Mouse (Mus musculus): Measurements from ENCODE around the gene Col28a1.

DNA sequence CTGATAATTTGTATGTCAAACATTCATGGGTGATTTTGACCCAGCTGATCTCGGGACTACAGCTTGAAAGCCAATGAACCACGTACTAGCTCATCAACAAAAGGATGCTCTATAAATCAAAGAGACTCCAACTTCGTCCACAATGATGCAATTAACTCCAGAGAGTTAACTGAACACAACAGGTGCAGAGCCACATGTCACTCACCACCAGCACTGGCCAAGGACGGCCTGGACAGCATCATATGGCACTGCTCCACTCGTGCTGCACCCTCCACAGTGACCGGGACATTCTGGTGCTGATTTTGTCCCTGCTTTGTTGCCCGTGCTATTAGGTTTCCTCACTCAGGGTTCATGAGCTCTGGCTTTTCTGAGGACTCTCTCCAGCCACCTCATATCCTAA lies 107.6 kb downstream of the Col28a1 start:
- TF ChIP-seq POLR2A (IDR thresholded peaks at IDR 0.05; ENCODE audit: control insufficient read depth, low read depth, low read length) (no peak), CTCF (IDR thresholded peaks at IDR 0.05; ENCODE audit: control insufficient read depth, insufficient read depth, insufficient replicate concordance, low read depth, low read length) (no peak)

Measured in testis, adult 2 months (tissue).